In genomic region chr5:41971201-41971600, GRCm38 (mm10) we compare ENCODE assay signal across 11 mouse cellular contexts.
DNase-seq lines count a peak whose midpoint lies in the region; ATAC-seq and TF ChIP-seq lines count a peak whose summit lies in the region.
"Had no signal": no experiment of that assay in that cellular context is flagged by ENCODE, and none has a peak within 500 bp of the region (broad histone marks: within the 10 kb centered on the region; RNA-seq: fewer than 3 reads in every experiment).

No protein-coding gene starts in this region.

- H3K4me1 ChIP-seq in lung, postnatal 0 days (ENCODE audit: insufficient read depth, low read depth, low read length) = no peaks in the 10 kb centered on the region

- peak; percentile 39 for TF ChIP-seq CTCF in lung, postnatal 0 days (IDR thresholded peaks at IDR 0.05)

- H3K36me3 ChIP-seq in lung, postnatal 0 days (ENCODE audit: insufficient read depth, low read length) = no peaks in the 10 kb centered on the region

- no peak overlapping the region for H3K4me2 ChIP-seq in lung, postnatal 0 days (replicated peaks; ENCODE audit: low read depth, low read length)

- H3K27ac ChIP-seq in lung, postnatal 0 days (ENCODE audit: low read length) = no peak overlapping the region
- H3K27ac ChIP-seq: liver, embryonic 14.5 days had no signal

- H3K4me3 ChIP-seq in lung, postnatal 0 days (ENCODE audit: low read depth, low read length) = no peak overlapping the region
- H3K4me3 ChIP-seq: myocyte had no signal

- H3K9ac ChIP-seq in lung, postnatal 0 days (replicated peaks; ENCODE audit: low read depth) = no peak overlapping the region
- H3K9ac ChIP-seq: liver, embryonic 14.5 days had no signal

- no peaks in the 10 kb centered on the region for H3K9me3 ChIP-seq in lung, postnatal 0 days (ENCODE audit: low read length)

- no peak for ATAC-seq in lung, postnatal 0 days

- DNase-seq in heart, postnatal 4 days = peak; percentile 5
- DNase-seq in heart, postnatal 36 days = no peak
- peak; percentile 9 for DNase-seq in lung, postnatal 0 days (ENCODE audit: low spot score)
- DNase-seq in lung, postnatal 14 days = no peak
- peak; percentile 50 for DNase-seq in adrenal gland, postnatal 14 days
- DNase-seq in kidney, postnatal 14 days = peak; percentile 11
- no peak for DNase-seq in spleen, adult 18-20 months
- DNase-seq: heart, adult 18-20 months; thymus, postnatal 36 days had no signal

- H3K27me3 ChIP-seq in lung, postnatal 0 days (replicated peaks; ENCODE audit: insufficient read depth, low read length) = no peaks in the 10 kb centered on the region

- WGBS in lung, postnatal 0 days = 44% methylated on average over 1 of the region's 1 CpGs

- TF ChIP-seq EP300 in lung, postnatal 0 days (IDR thresholded peaks at IDR 0.05) = no peak

- intact Hi-C loops in heart, postnatal 36 days (cut with DNase I) = no loop called here

Comparison
In these comparisons a context has a peak if more than half of its experiments do, and no peak if none do; other contexts are left out.
1. DNase-seq: peak in heart, postnatal 4 days (single experiment), lung, postnatal 0 days (single experiment), adrenal gland, postnatal 14 days (single experiment) and kidney, postnatal 14 days (single experiment); none in heart, postnatal 36 days (0 of 2), lung, postnatal 14 days (single experiment) and spleen, adult 18-20 months (0 of 2).